Mouse (Mus musculus): Measurements from ENCODE around the gene Atox1.
A peak's percentile ranks its signal among the peaks of the same experiment; 100 is the strongest.

Gene Atox1

DNA sequence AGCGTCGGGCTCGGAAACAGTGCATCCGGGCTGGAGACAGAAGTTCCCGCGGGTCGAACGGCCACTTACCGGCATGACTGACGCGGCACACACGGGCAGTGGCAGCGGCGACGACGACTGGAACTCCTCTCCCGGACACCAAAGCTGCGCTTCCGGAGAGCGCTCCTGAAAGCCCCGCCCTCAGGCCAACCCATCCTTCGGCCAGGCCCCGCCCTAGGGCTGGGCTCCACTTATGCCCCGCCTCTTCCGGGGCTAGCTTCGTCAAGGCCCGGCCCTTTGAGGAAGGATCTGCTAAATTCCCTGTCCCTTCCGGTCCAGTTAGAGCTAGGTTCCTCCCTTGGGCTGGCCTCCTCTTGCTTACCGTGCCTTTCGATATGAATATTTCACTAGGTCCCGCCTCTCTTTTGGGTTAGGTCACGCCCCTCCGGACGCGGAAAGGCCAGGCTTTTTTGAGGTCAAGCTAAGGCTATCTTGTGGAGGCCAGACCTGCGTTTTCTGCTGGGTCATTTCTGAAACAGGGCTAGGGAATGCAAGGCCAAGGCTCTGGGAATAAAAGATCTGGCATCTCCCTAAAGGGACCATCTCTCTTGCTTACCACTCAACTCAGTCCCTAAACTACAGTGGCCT is at the start of gene Atox1:
TSS of gene Atox1 (minus strand) at position 221 of the 627 bp plus-strand sequence.
- DNase-seq (ENCODE audit: low spot score in 2 of 2), result peak; percentile 92 to 94

DNA sequence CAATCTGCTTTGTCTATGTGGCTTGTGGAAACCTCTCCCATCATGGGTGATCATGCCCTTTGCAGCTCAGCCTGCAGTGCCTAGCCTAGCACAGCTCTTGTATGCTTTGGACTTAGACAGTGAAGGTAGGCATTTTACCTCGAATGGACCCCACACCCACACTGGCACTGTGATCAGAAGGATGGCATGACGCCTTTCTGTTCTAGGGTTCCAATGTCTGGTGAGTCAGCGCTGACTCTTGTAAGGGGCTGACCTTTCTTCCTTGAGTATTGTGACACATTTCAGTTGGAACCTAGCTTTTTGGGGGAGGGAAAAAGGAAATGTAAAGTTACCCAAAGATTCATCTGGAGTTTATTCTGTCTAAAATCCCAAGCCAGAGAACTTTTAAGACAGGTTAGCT is 44.4 kb upstream of the Atox1 start:
- DNase-seq (ENCODE audit: low spot score in 2 of 2), result no peak

DNA sequence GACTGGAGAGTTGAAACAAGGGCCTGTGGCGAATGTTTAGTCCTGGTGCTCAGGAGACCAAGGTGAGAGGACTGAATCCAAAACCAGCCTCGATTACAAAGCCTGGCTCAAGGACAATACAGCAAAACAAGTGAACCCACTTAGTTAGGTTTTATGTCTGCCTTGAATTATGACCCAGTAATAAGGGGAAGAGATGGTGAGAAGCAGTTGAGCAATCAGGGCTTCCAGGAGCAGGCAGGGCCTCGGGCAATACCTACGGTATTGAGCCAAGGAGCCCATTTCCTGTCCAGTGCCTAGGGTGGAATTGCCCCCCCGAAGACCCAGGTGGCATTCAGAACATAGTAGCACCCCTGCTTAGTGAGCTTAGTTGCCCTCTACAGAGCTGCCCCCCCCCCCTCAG is 41.8 kb upstream of the Atox1 start:
- DNase-seq (ENCODE audit: low spot score in 2 of 2), result no peak

DNA sequence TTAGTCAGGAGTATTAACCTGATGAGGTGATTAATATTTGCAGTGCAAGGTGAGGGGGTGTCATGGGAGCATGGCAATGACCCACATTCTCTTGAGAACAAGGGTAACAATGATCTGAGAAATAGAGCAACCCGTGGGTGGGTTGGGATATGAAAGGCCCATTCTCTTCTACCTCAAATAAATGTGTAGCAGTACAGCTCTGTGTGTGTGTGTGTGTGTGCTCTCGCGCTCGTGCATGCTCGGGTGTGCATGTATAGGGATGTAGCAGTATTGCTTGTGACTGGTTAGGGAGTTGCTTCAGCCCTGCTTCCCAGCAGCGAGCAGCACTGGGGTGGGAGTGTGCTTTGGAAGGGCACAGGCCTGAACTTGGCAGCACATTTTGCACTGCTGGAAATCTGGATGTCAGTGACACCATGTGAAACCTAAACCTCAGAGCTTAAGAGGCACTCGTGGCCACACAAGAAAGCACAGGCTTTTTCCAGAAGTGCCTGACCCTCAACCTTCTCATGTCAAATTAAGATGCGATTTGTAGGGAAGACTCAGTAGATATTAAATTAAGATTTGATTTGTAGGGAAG is 41.0 kb upstream of the Atox1 start:
- DNase-seq (ENCODE audit: low spot score in 2 of 2), result no peak

DNA sequence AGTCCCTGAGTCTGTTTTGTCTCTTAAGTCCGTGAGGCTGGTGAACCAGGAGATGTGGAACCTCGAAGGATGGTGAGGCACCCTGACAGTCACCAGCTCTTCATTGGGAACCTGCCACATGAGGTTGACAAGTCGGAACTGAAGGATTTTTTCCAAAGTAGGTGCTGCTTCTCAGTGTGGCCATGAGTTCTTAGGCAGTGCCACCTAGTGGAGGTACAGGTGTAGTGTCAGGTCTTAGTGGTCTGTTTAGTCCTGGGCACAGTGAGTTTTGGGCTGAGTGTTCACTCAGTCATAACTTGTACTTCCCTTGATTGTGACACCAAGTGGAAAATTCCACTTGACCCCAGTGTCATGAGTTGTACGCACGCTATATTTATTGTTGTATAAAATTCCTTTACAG is 36.8 kb upstream of the Atox1 start:
- DNase-seq (ENCODE audit: low spot score in 2 of 2), result peak in 1 of 2 experiments; percentile 32

DNA sequence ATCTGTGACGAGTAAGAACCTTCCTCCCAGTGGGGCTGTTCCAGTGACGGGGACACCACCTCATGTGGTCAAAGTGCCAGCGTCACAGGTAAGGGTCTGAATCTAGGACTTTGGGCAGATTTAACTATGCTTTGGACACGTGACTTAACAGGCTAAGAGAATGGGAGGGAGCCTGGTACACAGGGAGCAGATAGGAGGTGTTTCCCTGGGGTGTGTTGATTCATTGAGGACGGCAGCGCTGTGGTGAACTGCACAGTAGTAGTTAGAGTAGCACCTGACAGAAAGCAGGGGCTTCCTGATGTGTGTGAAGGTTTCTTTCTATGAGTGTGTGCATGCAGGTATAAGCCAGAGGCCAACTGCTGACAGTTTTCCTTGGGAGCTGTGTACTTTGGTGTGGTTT is 35.1 kb upstream of the Atox1 start:
- DNase-seq (ENCODE audit: low spot score in 2 of 2), result no peak

DNA sequence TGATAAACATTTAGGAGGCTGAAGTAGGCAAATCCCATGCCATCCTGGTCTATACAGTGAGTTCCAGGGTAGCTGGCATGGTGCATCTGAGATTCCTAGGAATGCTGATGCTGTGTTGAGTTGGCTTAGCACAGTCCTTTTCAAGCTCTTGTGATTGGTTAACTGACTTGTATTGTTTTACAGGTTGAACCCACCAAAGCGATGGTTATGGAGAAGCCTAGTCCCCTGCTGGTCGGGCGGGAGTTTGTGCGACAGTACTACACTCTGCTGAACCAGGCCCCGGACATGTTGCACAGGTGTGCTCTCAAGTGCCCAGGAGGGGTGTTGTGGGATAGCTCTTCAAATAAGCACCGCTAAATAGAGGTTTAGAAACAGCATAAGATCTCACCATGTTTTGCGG is 24.4 kb upstream of the Atox1 start:
- no peak for DNase-seq (ENCODE audit: low spot score in 2 of 2)

DNA sequence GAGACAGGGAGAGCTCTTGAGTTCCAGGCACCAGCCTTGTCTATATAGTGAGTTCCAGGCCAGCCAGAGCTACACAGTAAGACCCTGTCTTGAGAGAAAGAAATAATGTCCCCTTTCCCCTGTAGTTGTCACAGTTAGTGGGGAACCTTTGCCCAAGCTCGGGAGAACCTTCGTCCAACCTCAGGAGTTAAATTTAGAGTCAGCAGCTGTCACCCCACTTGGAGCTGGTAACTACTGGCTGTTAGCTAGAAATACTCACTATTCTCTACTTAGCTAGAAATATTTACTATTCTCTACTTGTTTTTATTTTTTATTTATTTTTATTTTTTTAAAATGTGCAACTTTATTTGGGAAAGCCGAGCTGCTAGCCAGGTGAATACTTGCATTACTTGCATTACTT is 12.2 kb upstream of the Atox1 start:
- DNase-seq (ENCODE audit: low spot score in 2 of 2), result no peak

DNA sequence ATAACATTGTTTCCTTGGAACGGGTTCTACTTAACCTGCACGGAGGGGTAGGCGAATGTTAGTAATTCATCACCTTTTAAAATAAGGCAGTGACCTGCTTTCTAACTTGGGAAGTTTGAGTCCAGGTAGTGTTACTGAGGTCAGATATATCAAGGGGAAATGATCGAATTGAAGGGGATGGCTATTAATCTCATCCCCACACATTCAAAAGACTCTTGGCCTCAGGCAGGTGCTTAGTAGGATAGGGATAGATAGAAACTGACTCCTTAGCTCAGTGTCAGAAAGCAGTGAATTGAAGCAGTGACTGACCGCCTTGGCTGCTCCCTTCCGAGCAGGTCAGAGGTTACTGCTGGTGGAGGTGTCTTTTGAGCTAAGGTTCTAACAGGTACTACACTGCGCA is 10.4 kb upstream of the Atox1 start:
- DNase-seq (ENCODE audit: low spot score in 2 of 2), result no peak

DNA sequence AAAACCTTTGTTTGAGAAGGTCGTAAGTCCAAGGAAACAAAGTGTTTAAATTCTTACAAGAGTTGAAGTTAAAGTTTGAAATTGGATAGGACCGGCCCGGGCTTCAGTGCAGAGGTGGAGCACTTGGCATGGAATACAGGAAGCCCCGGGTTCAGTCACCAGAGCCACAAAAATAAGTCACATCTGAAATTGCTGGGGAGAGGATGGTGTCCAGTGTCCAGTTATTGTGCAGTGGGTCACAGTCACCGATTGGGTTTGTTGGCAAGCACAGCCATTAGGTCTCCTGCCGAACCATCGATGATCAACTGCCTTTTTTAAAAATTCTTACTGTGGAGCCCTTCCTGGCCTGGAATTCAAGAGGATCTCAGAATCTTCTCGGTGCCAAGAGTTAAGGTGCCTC is 9.7 kb upstream of the Atox1 start:
- DNase-seq (ENCODE audit: low spot score in 2 of 2), result no peak

DNA sequence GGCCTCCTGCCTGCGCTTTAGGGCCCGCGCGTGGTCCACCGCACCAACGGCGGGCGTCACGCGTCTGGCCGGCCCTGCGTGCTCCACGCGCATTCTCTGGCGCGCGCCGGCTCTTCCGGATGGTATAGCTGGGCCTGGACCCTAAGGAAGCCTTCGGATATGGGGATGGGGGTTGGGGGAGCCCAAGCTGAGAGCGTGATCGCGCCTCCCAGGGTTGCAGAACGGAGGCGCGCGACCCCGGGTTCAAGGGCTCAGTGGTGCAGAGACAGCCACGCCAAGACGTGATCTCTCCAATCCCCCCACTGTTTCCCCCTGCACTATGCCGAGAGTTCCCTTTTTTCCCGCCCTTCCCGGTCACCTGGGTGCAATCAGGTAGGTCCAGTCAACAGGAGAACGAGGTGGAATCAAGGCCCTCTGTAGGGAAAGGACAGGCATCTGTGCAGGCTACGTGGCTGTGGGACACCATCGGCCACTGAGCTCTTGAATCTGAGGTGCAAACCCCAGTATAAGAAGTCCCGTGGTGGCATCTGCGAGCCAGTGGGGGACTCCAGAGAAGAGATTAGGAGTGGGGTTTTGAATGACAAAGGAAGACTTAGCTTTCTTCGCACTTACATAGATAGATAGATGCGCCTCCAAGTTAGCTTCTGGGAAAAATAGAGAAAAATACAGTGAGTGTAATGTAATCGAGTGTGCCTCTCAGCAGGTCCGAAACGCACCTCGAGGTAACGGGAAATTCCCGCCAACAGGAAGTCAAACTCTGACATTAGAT is 9.1 kb upstream of the Atox1 start:
- DNase-seq (ENCODE audit: low spot score in 2 of 2), result peak in 1 of 2 experiments; percentile 20

DNA sequence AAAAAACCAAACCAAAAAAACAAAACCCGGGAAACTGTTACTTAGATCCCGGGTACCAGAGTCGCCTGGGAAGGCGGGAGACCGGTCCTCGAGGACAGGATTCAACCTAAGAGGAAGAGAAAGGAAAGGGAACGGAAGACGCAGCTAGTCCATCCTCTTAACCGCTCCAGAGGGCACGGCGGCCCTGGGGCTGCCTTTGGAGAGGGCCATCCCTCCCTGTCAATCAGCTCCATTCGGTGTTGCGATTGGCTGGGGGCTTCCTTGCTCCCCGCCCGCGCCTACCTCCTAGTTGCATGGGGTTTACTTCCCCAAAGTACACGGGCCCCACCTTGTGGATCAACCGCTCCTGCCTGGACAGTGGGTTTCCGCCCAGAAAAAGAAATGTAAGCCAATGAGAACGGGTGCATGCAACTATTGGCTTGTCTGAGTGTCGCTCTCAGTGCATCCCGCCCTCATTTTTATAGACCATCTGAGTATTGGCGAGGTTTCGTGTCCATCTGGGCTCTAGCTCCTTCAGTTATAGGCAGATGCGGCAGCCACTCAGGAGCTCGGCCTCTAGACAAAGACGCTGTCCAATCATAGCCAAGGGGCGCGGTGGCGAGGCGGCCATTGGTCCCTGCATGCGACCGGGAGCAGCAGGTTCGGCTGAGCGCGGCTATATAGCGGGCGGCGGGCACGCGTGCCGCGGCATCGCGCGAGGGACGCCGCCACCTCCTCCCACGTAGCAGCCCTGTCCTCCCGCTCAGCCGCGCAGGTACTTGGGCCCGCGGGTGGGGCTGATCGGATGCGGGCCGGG is 8.2 kb upstream of the Atox1 start, which contains the start of gene G3bp1:
TSS of gene G3bp1 (plus strand) at position 638 of the 796 bp plus-strand sequence.
- DNase-seq (ENCODE audit: low spot score in 2 of 2), result peak; percentile 100

DNA sequence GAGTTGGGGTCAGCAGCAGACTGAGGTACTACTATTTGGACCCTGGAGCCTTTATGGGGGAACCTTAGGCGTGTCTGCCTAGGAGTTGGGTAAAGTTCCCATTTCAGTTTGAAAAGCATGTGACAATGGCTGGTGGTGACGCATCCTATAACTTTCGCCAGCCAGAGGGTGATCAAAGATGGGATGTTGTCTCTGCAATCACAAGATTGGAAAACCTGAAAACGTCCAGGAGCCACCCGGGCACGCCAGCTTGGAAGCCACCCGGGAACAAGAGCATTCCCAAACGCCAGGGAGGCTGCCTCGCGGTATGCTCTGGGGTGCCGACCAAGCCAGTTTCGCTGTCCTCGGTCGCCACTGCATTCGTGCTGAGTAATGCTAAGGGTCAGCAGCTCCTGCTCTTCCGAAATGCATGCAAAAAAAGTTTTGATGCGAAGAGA is 7.6 kb upstream of the Atox1 start:
- DNase-seq (ENCODE audit: low spot score in 2 of 2), result no peak

DNA sequence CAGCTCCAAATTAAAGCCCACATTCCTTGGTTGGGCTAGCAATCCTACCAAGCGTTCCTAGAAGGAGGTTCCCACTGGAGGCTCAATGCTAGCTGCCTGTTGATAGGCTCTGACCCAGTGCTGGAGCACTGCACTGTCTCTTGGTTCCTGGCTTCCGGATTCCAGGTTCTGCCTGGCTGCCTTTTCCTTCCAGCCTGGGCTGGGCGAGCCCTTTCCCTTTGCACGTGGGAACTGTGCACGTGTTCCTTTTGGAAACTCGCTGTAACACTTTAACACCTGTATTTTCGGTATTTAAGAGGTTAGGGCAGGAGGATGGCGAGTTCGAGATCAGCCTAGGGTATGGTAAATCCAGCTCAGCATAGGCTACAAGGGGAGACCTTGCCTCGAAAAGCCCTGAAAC is 7.0 kb upstream of the Atox1 start:
- no peak for DNase-seq (ENCODE audit: low spot score in 2 of 2)

DNA sequence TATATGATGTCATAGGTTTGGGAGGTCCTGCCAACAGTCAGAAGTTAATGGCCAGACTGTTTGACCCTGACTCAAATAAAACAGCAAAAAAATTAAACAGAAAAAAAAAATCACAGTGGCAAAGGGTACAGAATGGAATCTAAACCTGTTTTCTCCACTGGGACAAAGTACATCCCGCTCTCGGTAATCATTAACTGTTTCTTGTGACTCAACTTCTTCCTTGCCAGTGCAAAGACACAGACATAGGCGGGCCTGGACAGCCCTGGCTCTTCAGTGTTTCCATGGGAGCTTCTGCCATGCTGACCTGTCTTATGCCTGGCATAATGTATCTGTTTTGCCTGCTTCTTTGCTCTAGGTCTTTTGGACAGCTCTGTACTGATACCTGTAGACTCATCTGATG is 4.1 kb upstream of the Atox1 start:
- DNase-seq (ENCODE audit: low spot score in 2 of 2), result no peak

DNA sequence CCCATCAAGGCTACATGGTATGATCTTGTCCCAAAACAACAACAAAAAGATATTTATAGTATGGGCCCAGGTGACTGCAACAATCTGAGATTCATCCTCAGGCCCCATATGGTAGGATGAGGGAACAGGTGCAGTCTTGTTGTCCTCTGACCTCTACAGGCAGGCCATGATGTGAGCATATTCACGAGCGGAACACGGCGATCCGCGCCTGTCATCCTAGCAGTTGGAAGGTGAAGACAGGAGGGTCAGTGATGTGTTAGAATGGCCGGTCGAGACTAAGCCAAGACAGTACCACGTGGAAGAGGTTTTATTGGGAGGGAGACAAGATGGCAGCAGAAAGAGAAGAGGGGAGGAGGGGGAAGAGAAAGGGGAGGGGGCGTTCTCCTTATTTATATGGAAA is 3.7 kb upstream of the Atox1 start:
- no peak for DNase-seq (ENCODE audit: low spot score in 2 of 2)

DNA sequence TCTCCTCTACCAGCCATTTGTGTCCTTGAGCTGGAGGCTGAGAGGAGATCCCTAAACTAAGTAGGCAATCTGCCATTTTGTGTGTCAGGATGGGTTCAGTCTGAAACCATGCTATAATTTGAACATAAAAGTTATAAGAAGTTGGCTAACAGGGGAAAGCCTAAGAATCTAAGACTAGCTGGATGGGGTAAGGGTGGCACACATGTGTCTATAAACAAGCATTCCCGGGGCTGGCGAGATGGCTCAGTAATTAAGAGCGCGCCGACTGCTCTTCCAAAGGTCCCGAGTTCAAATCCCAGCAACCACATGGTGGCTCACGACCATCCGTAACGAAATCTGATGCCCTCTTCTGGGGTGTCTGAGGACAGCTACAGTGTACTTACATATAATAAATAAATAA is 1.1 kb upstream of the Atox1 start:
- no peak for DNase-seq (ENCODE audit: low spot score in 2 of 2)

DNA sequence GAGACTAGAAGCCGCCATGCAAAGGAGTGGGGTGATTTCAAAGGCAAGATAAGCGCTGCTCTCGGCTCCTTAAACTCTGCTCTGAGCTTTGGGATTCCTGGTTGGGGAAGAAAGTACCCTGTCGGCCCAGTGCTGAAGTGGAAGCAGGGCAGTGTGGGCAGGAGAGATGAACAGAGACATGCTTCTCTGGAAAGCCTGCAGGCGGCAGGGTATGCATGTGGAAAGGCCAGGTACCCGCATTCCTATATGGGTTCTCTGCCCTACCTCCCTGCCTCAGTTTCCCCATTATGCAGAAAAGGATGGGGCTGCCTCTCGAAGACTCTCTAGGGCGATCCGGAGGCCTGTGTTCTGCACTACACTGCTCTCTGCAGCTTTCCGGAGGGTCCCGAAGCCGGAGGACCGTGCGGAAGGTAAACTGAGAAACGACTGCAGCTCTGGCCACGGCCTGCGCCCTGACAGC is 450 bp downstream of the Atox1 start:
- peak in 1 of 2 experiments; percentile 24 for DNase-seq (ENCODE audit: low spot score in 2 of 2)

DNA sequence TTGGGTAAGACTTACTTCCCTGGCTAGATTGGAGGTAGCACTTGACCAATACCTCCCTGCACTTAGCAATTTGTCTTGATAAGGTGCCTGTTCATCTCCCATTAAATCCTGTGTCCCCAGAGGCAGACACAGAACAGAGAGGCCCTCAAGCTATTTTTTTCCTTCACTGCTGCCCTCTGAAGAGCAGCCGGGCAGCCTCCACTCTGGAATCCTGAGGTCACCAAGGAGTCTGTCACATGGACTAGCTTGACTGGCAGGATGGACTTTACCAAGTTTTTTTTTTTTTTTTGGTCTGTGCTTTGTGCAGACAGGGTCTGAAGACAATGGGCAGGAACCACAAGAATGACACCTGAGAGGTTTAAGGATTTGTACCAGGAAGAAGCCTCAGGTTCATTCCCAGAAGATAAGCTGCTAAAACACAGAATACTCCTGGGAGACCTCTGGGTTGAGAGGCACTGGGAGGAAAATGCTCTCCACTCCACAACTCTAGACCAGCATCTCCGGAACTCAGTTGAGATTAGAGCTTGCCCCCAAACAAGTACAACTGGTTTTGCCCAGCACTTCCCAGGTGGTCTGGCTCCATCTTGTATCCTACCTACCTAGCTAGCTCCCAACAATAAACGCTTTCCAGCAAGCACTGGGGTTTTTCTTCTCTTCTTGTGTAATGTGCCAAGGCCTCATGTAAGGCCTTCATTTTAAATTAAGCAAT is 1.0 kb downstream of the Atox1 start:
- DNase-seq (ENCODE audit: low spot score in 2 of 2), result no peak

DNA sequence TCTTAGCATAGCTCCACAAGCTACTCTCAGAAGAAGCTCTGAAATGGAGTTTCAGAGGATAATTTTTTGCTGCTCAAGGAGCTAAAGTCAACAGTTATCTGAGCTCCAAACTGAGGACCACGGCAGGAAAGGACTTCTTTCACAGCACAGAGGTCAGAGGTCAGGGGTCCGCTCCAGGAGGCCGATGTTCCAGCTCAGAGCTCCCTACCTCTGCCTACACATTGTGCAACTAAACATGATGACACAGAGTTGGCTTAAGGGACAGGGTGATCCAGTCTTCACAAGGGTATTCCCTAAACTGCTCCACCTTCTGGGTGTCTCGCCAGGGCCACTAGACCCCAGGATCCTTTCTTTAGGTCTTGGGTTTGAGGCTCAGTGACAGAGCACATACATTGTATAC is 2.5 kb downstream of the Atox1 start:
- no peak for DNase-seq (ENCODE audit: low spot score in 2 of 2)

DNA sequence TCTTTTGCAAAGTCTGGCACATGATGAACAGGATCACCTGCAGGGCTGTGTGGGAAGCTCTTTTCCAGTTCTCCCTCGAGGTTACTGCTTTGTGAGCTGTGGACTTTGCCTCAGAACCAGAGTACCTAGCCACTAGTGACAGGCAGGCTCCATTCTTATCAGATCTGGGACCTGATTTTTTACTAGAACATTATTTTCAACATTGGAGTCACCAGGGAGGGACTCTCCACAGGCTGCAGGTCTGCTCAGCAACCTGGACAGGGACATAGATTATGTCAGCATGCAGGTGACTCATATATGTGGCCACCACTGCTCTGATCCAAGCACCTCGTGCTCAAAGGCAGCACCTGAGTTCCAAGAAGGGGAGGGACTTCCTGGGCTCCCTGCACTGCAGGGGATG is 5.9 kb downstream of the Atox1 start:
- no peak for DNase-seq (ENCODE audit: low spot score in 2 of 2)

DNA sequence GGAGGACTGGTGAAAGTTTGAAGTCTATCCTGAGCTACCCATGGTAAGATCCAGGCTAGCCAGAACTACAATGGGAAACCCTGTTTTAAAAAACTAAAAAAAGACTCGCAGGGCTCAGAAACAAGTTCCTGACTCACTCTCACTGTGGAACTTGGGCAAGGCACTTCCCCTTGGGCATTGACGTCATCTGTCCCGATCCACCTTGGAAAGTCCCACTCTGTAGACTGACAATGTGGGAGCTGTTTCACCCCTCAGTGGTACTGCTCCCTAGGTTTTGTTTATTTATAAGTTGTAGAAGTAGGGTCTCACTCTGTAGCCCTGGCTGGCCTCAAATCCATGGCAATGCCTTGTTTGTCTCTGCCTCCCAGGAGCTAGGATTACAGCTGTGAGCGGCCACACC is 7.4 kb downstream of the Atox1 start:
- no peak for DNase-seq (ENCODE audit: low spot score in 2 of 2)

Measured in right cerebral cortex, postnatal 36 days (tissue).